ENCODE assay signal across 18 mouse cellular contexts in the genomic region with DNA sequence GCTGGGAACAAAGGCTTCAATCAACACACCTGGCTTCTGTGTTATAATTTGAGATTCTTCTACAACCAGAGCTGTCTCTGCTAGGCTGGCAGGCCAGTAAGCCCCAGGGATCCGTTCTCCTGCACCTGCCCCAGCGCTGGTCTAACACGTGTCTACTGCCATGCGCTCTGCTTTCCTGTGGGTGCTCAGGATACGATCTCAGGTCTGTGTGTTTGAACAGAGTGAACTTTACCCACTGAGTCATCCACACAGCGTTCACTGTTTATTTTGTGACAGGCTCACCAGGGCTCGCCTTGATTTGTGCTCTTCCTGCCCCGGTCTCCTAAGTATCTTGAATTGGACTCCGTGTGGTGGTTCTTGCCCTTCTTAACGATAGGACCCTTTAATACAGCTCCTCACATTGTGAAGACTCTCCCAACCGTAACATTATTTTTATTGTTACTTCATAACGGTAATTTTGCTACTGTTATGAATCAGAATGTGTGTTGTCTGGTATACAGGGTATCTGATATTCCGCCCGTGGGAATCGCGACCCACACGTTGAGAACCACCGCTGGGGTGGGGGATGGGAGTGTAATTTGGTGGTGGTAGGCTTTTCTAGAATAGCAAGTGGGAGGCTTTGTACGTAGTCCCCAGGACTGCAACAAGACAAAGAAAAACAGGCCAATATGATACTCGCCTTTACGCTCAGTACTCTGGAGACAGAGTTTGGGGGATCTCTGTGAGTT. TPM values are rescaled to one million over a fixed set of nuclear protein-coding genes. Genes with fewer than 3 reads are reported as not detected.
DNase-seq lines count a peak whose midpoint lies in the region; ATAC-seq lines count a peak whose summit lies in the region.
"Had no signal": no experiment of that assay in that cellular context is flagged by ENCODE, and none has a peak within 500 bp of the region (broad histone marks: within the 10 kb centered on the region; RNA-seq: fewer than 3 reads in every experiment).

No protein-coding gene starts in this region.

- DNase-seq in adrenal gland, adult 2 months = peak; percentile 35
- DNase-seq in adrenal gland, postnatal 25 days = no peak
- peak; percentile 79 for DNase-seq in midbrain, embryonic 11.5 days (ENCODE audit: low spot score, missing footprints)
- DNase-seq in midbrain, embryonic 10.5 days (ENCODE audit: low spot score) = no peak
- no peak for DNase-seq in left cerebral cortex, postnatal 4 days
- DNase-seq in layer of hippocampus, adult 11-12 months (ENCODE audit: low spot score) = no peak
- DNase-seq: cerebellum, adult 9-10 months; gastrocnemius, postnatal 25 days; heart, postnatal 10 days; lung, postnatal 10 days; midbrain, embryonic 14.5 days had no signal

- peaks cover 9% of the 10 kb centered on the region; the same call in 1 of the 2 replicates for H3K27me3 ChIP-seq in midbrain, embryonic 11.5 days (ENCODE audit: control insufficient read depth, insufficient read depth, low read length)
- peaks cover 39% of the 10 kb centered on the region for H3K27me3 ChIP-seq in midbrain, embryonic 10.5 days (ENCODE audit: low read depth, poor library complexity, severe bottlenecking)
- peaks cover 7% of the 10 kb centered on the region; the same call in 1 of the 2 replicates for H3K27me3 ChIP-seq in stomach, embryonic 15.5 days (replicated peaks)

- no peak overlapping the region for H3K27ac ChIP-seq in midbrain, embryonic 11.5 days (ENCODE audit: low read depth, low read length)
- no peak overlapping the region for H3K27ac ChIP-seq in midbrain, embryonic 10.5 days (replicated peaks)
- peak overlapping the region; percentile 60 for H3K27ac ChIP-seq in stomach, embryonic 15.5 days
- H3K27ac ChIP-seq: embryonic facial prominence, embryonic 12.5 days; forebrain, embryonic 13.5 days; neural tube, embryonic 12.5 days had no signal

- no peak for ATAC-seq in midbrain, embryonic 11.5 days (ENCODE audit: low FRiP score)
- peak; percentile 90 for ATAC-seq in stomach, embryonic 15.5 days (ENCODE audit: insufficient read depth, low FRiP score, low read depth)
- ATAC-seq in granulocyte monocyte progenitor cell, adult 5-6 weeks (replicated peaks; ENCODE audit: poor library complexity, severe bottlenecking) = no peak
- ATAC-seq: forebrain, embryonic 13.5 days; inflammation-experienced regulatory T-cells, adult 6 months had no signal

- H3K4me1 ChIP-seq in midbrain, embryonic 11.5 days (ENCODE audit: control insufficient read depth, insufficient read depth, low read length) = no peaks in the 10 kb centered on the region
- H3K4me1 ChIP-seq in midbrain, embryonic 10.5 days = peaks cover 8% of the 10 kb centered on the region
- H3K4me1 ChIP-seq in stomach, embryonic 15.5 days = peaks cover 7% of the 10 kb centered on the region
- H3K4me1 ChIP-seq: embryonic facial prominence, embryonic 12.5 days; forebrain, embryonic 13.5 days; neural tube, embryonic 12.5 days had no signal

- 85% methylated on average over 21 of the region's 21 CpGs for WGBS in midbrain, embryonic 11.5 days
- WGBS in midbrain, embryonic 10.5 days = 89% methylated on average over 21 of the region's 21 CpGs
- WGBS in stomach, embryonic 15.5 days = 61% methylated on average over 21 of the region's 21 CpGs

- no peak overlapping the region for H3K9ac ChIP-seq in midbrain, embryonic 11.5 days (ENCODE audit: low read length)
- no peak overlapping the region for H3K9ac ChIP-seq in stomach, embryonic 15.5 days
- H3K9ac ChIP-seq: embryonic facial prominence, embryonic 12.5 days; forebrain, embryonic 13.5 days; neural tube, embryonic 12.5 days had no signal

- no peaks in the 10 kb centered on the region; the same call in 1 of the 2 replicates for H3K9me3 ChIP-seq in midbrain, embryonic 11.5 days (ENCODE audit: control insufficient read depth, low read length)
- H3K9me3 ChIP-seq in midbrain, embryonic 10.5 days (replicated peaks) = 0 out of 2 replicates have a peak, but pooled peaks cover 3% of the 10 kb centered on the region
- no peaks in the 10 kb centered on the region for H3K9me3 ChIP-seq in stomach, embryonic 15.5 days
- H3K9me3 ChIP-seq: embryonic facial prominence, embryonic 12.5 days; forebrain, embryonic 13.5 days; neural tube, embryonic 12.5 days had no signal

- H3K36me3 ChIP-seq in midbrain, embryonic 11.5 days (ENCODE audit: control insufficient read depth, insufficient read depth, low read length) = no peaks in the 10 kb centered on the region
- no peaks in the 10 kb centered on the region for H3K36me3 ChIP-seq in midbrain, embryonic 10.5 days
- H3K36me3 ChIP-seq in stomach, embryonic 15.5 days = no peaks in the 10 kb centered on the region
- H3K36me3 ChIP-seq: embryonic facial prominence, embryonic 12.5 days; neural tube, embryonic 12.5 days had no signal

- H3K4me2 ChIP-seq in midbrain, embryonic 11.5 days = no peak overlapping the region
- no peak overlapping the region for H3K4me2 ChIP-seq in stomach, embryonic 15.5 days
- H3K4me2 ChIP-seq: embryonic facial prominence, embryonic 12.5 days; forebrain, embryonic 13.5 days; neural tube, embryonic 12.5 days had no signal

- intact Hi-C loops in left cerebral cortex, postnatal 4 days (cut with DNase I) = no loop called here

- no peak overlapping the region for H3K4me3 ChIP-seq in midbrain, embryonic 11.5 days (ENCODE audit: low read depth, low read length)
- no peak overlapping the region for H3K4me3 ChIP-seq in midbrain, embryonic 10.5 days
- no peak overlapping the region for H3K4me3 ChIP-seq in stomach, embryonic 15.5 days (replicated peaks)
- H3K4me3 ChIP-seq: embryonic facial prominence, embryonic 12.5 days; forebrain, embryonic 13.5 days; neural tube, embryonic 12.5 days had no signal

RNA-seq across cellular contexts. Expression of a gene that starts 10.0 kb away (rescaled TPM):
- total RNA-seq in adrenal gland, adult 2 months (2021) = under 1 TPM in 1 of 2 experiments, not detected in 1; 0.86 TPM
- 0.71 and 1.3 TPM in 2 replicates for polyA plus RNA-seq in adrenal gland, adult 2 months (2012; rRNA removed)
- total RNA-seq in adrenal gland, postnatal 25 days (2021) = 0.55 and 1.6 TPM in 2 replicates
- 0.22 TPM in 1 of 2 replicates, not detected in the other for polyA plus RNA-seq in midbrain, embryonic 11.5 days (2014; fragmentation: Nextera tagmentation; extraction: Ambion mirVana)
- 0.14 TPM in 1 of 2 replicates, not detected in the other for polyA plus RNA-seq in midbrain, embryonic 10.5 days (2016; fragmentation: Nextera tagmentation; extraction: Ambion mirVana)
- 0.39 TPM in 1 of 2 replicates, not detected in the other for polyA plus RNA-seq in stomach, embryonic 15.5 days (2015; fragmentation: Nextera tagmentation; extraction: Ambion mirVana)
- total RNA-seq in left cerebral cortex, postnatal 4 days (2021) = 10 to 100 TPM; 14.8 to 15.9 TPM
- total RNA-seq in granulocyte monocyte progenitor cell, adult 5-6 weeks (2014; fragmentation: Nextera tagmentation) = not detected in 2 replicates
- not detected in 2 replicates for total RNA-seq in granulocyte monocyte progenitor cell, adult 5-6 weeks (2017)
- total RNA-seq: gastrocnemius, postnatal 25 days; heart, postnatal 10 days had no signal
- polyA plus RNA-seq: inflammation-experienced regulatory T-cells, adult 6 months had no signal

RNA-seq across cellular contexts. Expression of a gene that starts 19.2 kb away (rescaled TPM):
- total RNA-seq in adrenal gland, adult 2 months (2021) = not detected
- polyA plus RNA-seq in adrenal gland, adult 2 months (2012; rRNA removed) = 0.52 and 0.55 TPM in 2 replicates
- total RNA-seq in adrenal gland, postnatal 25 days (2021) = not detected in 2 replicates
- polyA plus RNA-seq in midbrain, embryonic 11.5 days (2014; fragmentation: Nextera tagmentation; extraction: Ambion mirVana) = not detected in 2 replicates
- not detected in 2 replicates for polyA plus RNA-seq in midbrain, embryonic 10.5 days (2016; fragmentation: Nextera tagmentation; extraction: Ambion mirVana)
- 0.09 TPM in 1 of 2 replicates, not detected in the other for polyA plus RNA-seq in stomach, embryonic 15.5 days (2015; fragmentation: Nextera tagmentation; extraction: Ambion mirVana)
- not detected for total RNA-seq in left cerebral cortex, postnatal 4 days (2021)
- not detected in 2 replicates for total RNA-seq in granulocyte monocyte progenitor cell, adult 5-6 weeks (2014; fragmentation: Nextera tagmentation)
- total RNA-seq in granulocyte monocyte progenitor cell, adult 5-6 weeks (2017) = 0.56 TPM in 1 of 2 replicates, not detected in the other
- total RNA-seq: gastrocnemius, postnatal 25 days; heart, postnatal 10 days; left cerebral cortex, postnatal 14 days had no signal
- polyA plus RNA-seq: embryonic facial prominence, embryonic 12.5 days; forebrain, embryonic 13.5 days; midbrain, embryonic 14.5 days; neural tube, embryonic 12.5 days had no signal

RNA-seq across cellular contexts. Expression of a gene that starts 19.3 kb away (rescaled TPM):
- 10 to 100 TPM; 26.7 to 34.1 TPM for total RNA-seq in adrenal gland, adult 2 months (2021)
- polyA plus RNA-seq in adrenal gland, adult 2 months (2012; rRNA removed) = 155 and 161 TPM in 2 replicates
- 26.5 and 34.5 TPM in 2 replicates for total RNA-seq in adrenal gland, postnatal 25 days (2021)
- polyA plus RNA-seq in midbrain, embryonic 11.5 days (2014; fragmentation: Nextera tagmentation; extraction: Ambion mirVana) = 0.47 and 0.67 TPM in 2 replicates
- 1.1 and 1.8 TPM in 2 replicates for polyA plus RNA-seq in midbrain, embryonic 10.5 days (2016; fragmentation: Nextera tagmentation; extraction: Ambion mirVana)
- polyA plus RNA-seq in stomach, embryonic 15.5 days (2015; fragmentation: Nextera tagmentation; extraction: Ambion mirVana) = 8.9 and 10.4 TPM in 2 replicates
- 1 to 10 TPM in 1 of 2 experiments, under 1 TPM in 1; 0.76 to 1.3 TPM for total RNA-seq in left cerebral cortex, postnatal 4 days (2021)
- total RNA-seq in granulocyte monocyte progenitor cell, adult 5-6 weeks (2014; fragmentation: Nextera tagmentation) = 7.5 and 8.5 TPM in 2 replicates
- total RNA-seq in granulocyte monocyte progenitor cell, adult 5-6 weeks (2017) = 0.57 and 1.0 TPM in 2 replicates

RNA-seq across cellular contexts. Expression of a gene that starts 45.2 kb away (rescaled TPM):
- not detected for total RNA-seq in adrenal gland, adult 2 months (2021)
- polyA plus RNA-seq in adrenal gland, adult 2 months (2012; rRNA removed) = 0.60 TPM in 1 of 2 replicates, not detected in the other
- total RNA-seq in adrenal gland, postnatal 25 days (2021) = 0.55 TPM in 1 of 2 replicates, not detected in the other
- polyA plus RNA-seq in midbrain, embryonic 11.5 days (2014; fragmentation: Nextera tagmentation; extraction: Ambion mirVana) = not detected in 2 replicates
- polyA plus RNA-seq in midbrain, embryonic 10.5 days (2016; fragmentation: Nextera tagmentation; extraction: Ambion mirVana) = 0.62 and 0.70 TPM in 2 replicates
- polyA plus RNA-seq in stomach, embryonic 15.5 days (2015; fragmentation: Nextera tagmentation; extraction: Ambion mirVana) = 24.3 and 24.6 TPM in 2 replicates
- under 1 TPM in 1 of 2 experiments, not detected in 1; 0.93 TPM for total RNA-seq in left cerebral cortex, postnatal 4 days (2021)
- total RNA-seq in granulocyte monocyte progenitor cell, adult 5-6 weeks (2014; fragmentation: Nextera tagmentation) = not detected in 2 replicates
- not detected in 2 replicates for total RNA-seq in granulocyte monocyte progenitor cell, adult 5-6 weeks (2017)
- total RNA-seq: gastrocnemius, postnatal 25 days; left cerebral cortex, postnatal 14 days had no signal
- polyA plus RNA-seq: forebrain, embryonic 13.5 days; midbrain, embryonic 14.5 days had no signal

RNA-seq across cellular contexts. Expression of a gene that starts 45.9 kb away (rescaled TPM):
- total RNA-seq in adrenal gland, adult 2 months (2021) = not detected
- not detected in 2 replicates for polyA plus RNA-seq in adrenal gland, adult 2 months (2012; rRNA removed)
- total RNA-seq in adrenal gland, postnatal 25 days (2021) = not detected in 2 replicates
- polyA plus RNA-seq in midbrain, embryonic 11.5 days (2014; fragmentation: Nextera tagmentation; extraction: Ambion mirVana) = not detected in 2 replicates
- not detected in 2 replicates for polyA plus RNA-seq in midbrain, embryonic 10.5 days (2016; fragmentation: Nextera tagmentation; extraction: Ambion mirVana)
- 0.64 and 1.1 TPM in 2 replicates for polyA plus RNA-seq in stomach, embryonic 15.5 days (2015; fragmentation: Nextera tagmentation; extraction: Ambion mirVana)
- total RNA-seq in left cerebral cortex, postnatal 4 days (2021) = not detected
- total RNA-seq in granulocyte monocyte progenitor cell, adult 5-6 weeks (2014; fragmentation: Nextera tagmentation) = not detected in 2 replicates
- not detected in 2 replicates for total RNA-seq in granulocyte monocyte progenitor cell, adult 5-6 weeks (2017)
- total RNA-seq: gastrocnemius, postnatal 25 days; heart, postnatal 10 days; left cerebral cortex, postnatal 14 days had no signal
- polyA plus RNA-seq: embryonic facial prominence, embryonic 12.5 days; forebrain, embryonic 13.5 days; inflammation-experienced regulatory T-cells, adult 6 months; midbrain, embryonic 14.5 days; neural tube, embryonic 12.5 days had no signal

Comparison
In these comparisons a context has a peak if more than half of its experiments do, and no peak if none do; other contexts are left out.
1. DNase-seq: peak in adrenal gland, adult 2 months (single experiment) and midbrain, embryonic 11.5 days (single experiment); none in adrenal gland, postnatal 25 days (single experiment), midbrain, embryonic 10.5 days (single experiment), left cerebral cortex, postnatal 4 days (single experiment) and layer of hippocampus, adult 11-12 months (single experiment).